27 mouse cellular contexts compared by ENCODE assay signal in the genomic region with DNA sequence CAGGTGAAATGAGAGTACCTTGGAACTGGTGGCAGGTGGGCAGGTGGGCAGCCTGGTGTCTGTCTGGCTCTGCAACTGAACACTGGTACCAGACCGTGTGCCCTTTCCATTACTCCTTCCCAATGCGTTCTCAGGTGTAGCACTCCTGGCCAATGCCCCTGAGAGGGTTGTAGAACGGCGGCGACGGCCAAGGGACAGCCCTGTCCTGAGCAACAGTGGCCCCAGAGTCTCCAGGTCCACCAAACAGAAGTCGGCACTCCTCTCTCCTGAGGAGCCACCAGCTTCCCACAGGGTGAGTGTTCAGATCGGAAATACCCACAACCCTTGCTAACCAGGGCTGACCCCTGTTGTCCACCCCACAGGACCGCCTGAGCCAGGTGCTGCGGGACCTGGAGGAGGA. TPM values are rescaled to one million over a fixed set of nuclear protein-coding genes. Genes with fewer than 3 reads are reported as not detected.
DNase-seq lines count a peak whose midpoint lies in the region; TF ChIP-seq lines count a peak whose summit lies in the region.
"Had no signal": no experiment of that assay in that cellular context is flagged by ENCODE, and none has a peak within 500 bp of the region (broad histone marks: within the 10 kb centered on the region; RNA-seq: fewer than 3 reads in every experiment).

No protein-coding gene starts in this region.

- TF ChIP-seq POLR2A in bone marrow, adult 2 months (IDR thresholded peaks at IDR 0.05; ENCODE audit: borderline replicate concordance, control insufficient read depth, low read depth, low read length) = no peak

- TF ChIP-seq CTCF in gastrocnemius, adult 2 months (IDR thresholded peaks at IDR 0.05) = no peak
- no peak for TF ChIP-seq CTCF in bone marrow, adult 2 months (IDR thresholded peaks at IDR 0.05; ENCODE audit: control insufficient read depth, insufficient read depth, low read length)

- intact Hi-C loops in gastrocnemius, adult 2 months (cut with DNase I) = no loop called here

- H3K4me3 ChIP-seq in gastrocnemius, adult 2 months = no peak overlapping the region
- H3K4me3 ChIP-seq in bone marrow, adult 2 months (replicated peaks; ENCODE audit: control insufficient read depth, low read depth, low read length) = no peak overlapping the region
- H3K4me3 ChIP-seq: forebrain, embryonic 13.5 days; heart, adult 2 months; heart, embryonic 13.5 days; kidney, embryonic 15.5 days; layer of hippocampus, adult 2 months; left cerebral cortex, adult 2 months; limb, embryonic 12.5 days; liver, embryonic 15.5 days; midbrain, embryonic 13.5 days had no signal

- H3K4me1 ChIP-seq in bone marrow, adult 2 months (ENCODE audit: control insufficient read depth, insufficient read depth, low read length) = peaks cover 11% of the 10 kb centered on the region

- WGBS in bone marrow, adult 2 months = 91% methylated on average over 10 of the region's 10 CpGs

- DNase-seq in gastrocnemius, adult 2 months = peak; percentile 9
- no peak for DNase-seq in gastrocnemius, adult 18-20 months (ENCODE audit: low spot score)
- peak; percentile 5 for DNase-seq in ovary, postnatal 36 days (ENCODE audit: low spot score)
- DNase-seq in ovary, adult 18-20 months (ENCODE audit: low spot score) = no peak
- DNase-seq in thymus, postnatal 14 days = peak; percentile 2
- no peak for DNase-seq in thymus, postnatal 10 days (ENCODE audit: low spot score in 2 of 2)
- DNase-seq: adrenal gland, postnatal 10 days; cerebellum, adult 11 months; cerebellum, adult 9-10 months; cerebellum, postnatal 36 days; heart, postnatal 10 days; kidney, adult 18-20 months; lung, embryonic 14.5 days; lung, postnatal 14 days; right cerebral cortex, postnatal 4 days; thymus, adult 2 months had no signal

- no peak overlapping the region for H3K27ac ChIP-seq in gastrocnemius, adult 2 months
- 0 out of 2 replicates have a peak overlapping the region, but pooled peaks have one; percentile 39 for H3K27ac ChIP-seq in bone marrow, adult 2 months (ENCODE audit: control insufficient read depth, insufficient read depth, low read depth, low read length, poor library complexity)
- H3K27ac ChIP-seq: forebrain, embryonic 13.5 days; heart, adult 2 months; heart, embryonic 13.5 days; hindbrain, embryonic 14.5 days; kidney, embryonic 15.5 days; layer of hippocampus, adult 2 months; left cerebral cortex, adult 2 months; limb, embryonic 12.5 days; midbrain, embryonic 13.5 days had no signal

RNA-seq across cellular contexts. Expression of gene Gmip, which starts 3.4 kb away (rescaled TPM):
- total RNA-seq in gastrocnemius, adult 2 months (2021) = 1 to 10 TPM; 3.8 to 5.3 TPM
- 1 to 10 TPM; 3.5 to 3.8 TPM for total RNA-seq in gastrocnemius, adult 18-20 months (2021)
- polyA plus RNA-seq in bone marrow, adult 2 months (2011; ENCODE audit: insufficient read depth, insufficient read length, low replicate concordance, missing spikeins) = 45.7 and 112 TPM in 2 replicates

RNA-seq across cellular contexts. Expression of gene Zfp866, which starts 14.1 kb away (rescaled TPM):
- 10 to 100 TPM; 15.6 to 17.1 TPM for total RNA-seq in gastrocnemius, adult 2 months (2021)
- 10 to 100 TPM; 14.1 to 14.4 TPM for total RNA-seq in gastrocnemius, adult 18-20 months (2021)
- polyA plus RNA-seq in bone marrow, adult 2 months (2011; ENCODE audit: insufficient read depth, insufficient read length, low replicate concordance, missing spikeins) = 10.6 and 13.5 TPM in 2 replicates

RNA-seq across cellular contexts. Expression of gene Atp13a1, which starts 14.1 kb away (rescaled TPM):
- total RNA-seq in gastrocnemius, adult 2 months (2021) = 10 to 100 TPM in 1 of 2 experiments, 1 to 10 TPM in 1; 9.9 to 10.4 TPM
- total RNA-seq in gastrocnemius, adult 18-20 months (2021) = 1 to 10 TPM; 8.4 to 9.4 TPM
- 22.2 and 44.4 TPM in 2 replicates for polyA plus RNA-seq in bone marrow, adult 2 months (2011; ENCODE audit: insufficient read depth, insufficient read length, low replicate concordance, missing spikeins)

RNA-seq across cellular contexts. Expression of gene Lpar2, which starts 17.1 kb away (rescaled TPM):
- under 1 TPM in 1 of 2 experiments, not detected in 1; 0.14 TPM for total RNA-seq in gastrocnemius, adult 2 months (2021)
- under 1 TPM; 0.05 to 0.07 TPM for total RNA-seq in gastrocnemius, adult 18-20 months (2021)
- polyA plus RNA-seq in bone marrow, adult 2 months (2011; ENCODE audit: insufficient read depth, insufficient read length, low replicate concordance, missing spikeins) = 1.3 and 3.8 TPM in 2 replicates

RNA-seq across cellular contexts. Expression of gene Pbx4, which starts 27.2 kb away (rescaled TPM):
- total RNA-seq in gastrocnemius, adult 2 months (2021) = not detected
- total RNA-seq in gastrocnemius, adult 18-20 months (2021) = not detected
- 5.9 and 9.7 TPM in 2 replicates for polyA plus RNA-seq in bone marrow, adult 2 months (2011; ENCODE audit: insufficient read depth, insufficient read length, low replicate concordance, missing spikeins)

Comparison
In these comparisons a context has a peak if more than half of its experiments do, and no peak if none do; other contexts are left out.
1. DNase-seq: peak in gastrocnemius, adult 2 months (single experiment), ovary, postnatal 36 days (single experiment) and thymus, postnatal 14 days (single experiment); none in gastrocnemius, adult 18-20 months (single experiment), ovary, adult 18-20 months (single experiment) and thymus, postnatal 10 days (0 of 2).